Mouse (Mus musculus) neural tube, embryonic 14.5 days (tissue): ENCODE measurements at regions not wholly inside any gene's neighbourhood (a gene's known extent, or its start where the extent isn't known, plus 50 kb on each side); places are given as distances from the start of the nearest gene placed in this dataset.

Source experiments
- ATAC-seq: fragments of 200-750 bp; cut with Nextera tagmentation; 2 replicates; pipeline ENCODE4 v1.8.0; 2017; ENCODE audit warnings: low read depth, mild to moderate bottlenecking, moderate TSS enrichment, moderate library complexity
- H3K27ac ChIP-seq: fragments of 300-500 bp; sonication (generic); 2 replicates; pipeline ENCODE4 v1.5.1; 2014; ENCODE audit warnings: low read depth, mild to moderate bottlenecking, control low read depth, low read length, moderate library complexity, mixed read lengths
- H3K27me3 ChIP-seq: fragments of 300-500 bp; sonication (generic); 2 replicates; pipeline ENCODE4 v1.6.1; 2014; ENCODE audit warnings: low read length; ENCODE audit not compliant: control insufficient read depth, insufficient read depth
- H3K36me3 ChIP-seq: fragments of 300-500 bp; sonication (generic); 2 replicates; pipeline ENCODE4 v1.6.1; 2014; ENCODE audit warnings: low read length, mixed read lengths; ENCODE audit not compliant: control insufficient read depth, insufficient read depth
- H3K4me1 ChIP-seq: fragments of 300-500 bp; sonication (generic); 2 replicates; pipeline ENCODE4 v1.6.1; 2014; ENCODE audit warnings: low read length; ENCODE audit not compliant: control insufficient read depth, insufficient read depth
- H3K4me2 ChIP-seq: fragments of 300-500 bp; sonication (generic); 2 replicates; pipeline ENCODE4 v1.6.1; 2014; ENCODE audit warnings: mild to moderate bottlenecking, low read depth, low read length, control low read depth
- H3K4me3 ChIP-seq: fragments of 300-500 bp; sonication (generic); 2 replicates; pipeline ENCODE4 v1.5.1; 2014; ENCODE audit warnings: low read depth, low read length, control low read depth, mixed read lengths
- H3K9ac ChIP-seq: fragments of 300-500 bp; sonication (generic); replicated peaks from 2 replicates; pipeline ENCODE4 v1.6.1; 2014; ENCODE audit warnings: low read depth, mild to moderate bottlenecking, control low read depth, low read length, mixed read lengths
- H3K9me3 ChIP-seq: fragments of 300-500 bp; sonication (generic); 2 replicates; pipeline ENCODE4 v1.6.1; 2016; ENCODE audit warnings: low read length; ENCODE audit not compliant: control insufficient read depth
- WGBS: fragments of 180-500 bp; shearing (Covaris S2); extraction: QIAGEN DNeasy Blood & Tissue Kit; methylation state at CpG from one replicate; pipeline ENCODE4 v1.1.7; 2014; 5-methylcytosine and 5-hydroxymethylcytosine counted together

GRCm38 (mm10) chrX:99567367-99568164 is 96.5 kb upstream of the Pja1 start:
- Histone ChIP-seq H3K27me3 (no peaks in the 10 kb centered on the region), H3K9ac (no peak overlapping the region), H3K4me2 (peak overlapping the region; percentile 27; the same call in 1 of the 2 replicates), H3K4me1 (0 out of 2 replicates have a peak, but pooled peaks cover 2% of the 10 kb centered on the region), H3K4me3 (no peak overlapping the region), H3K36me3 (no peaks in the 10 kb centered on the region), H3K27ac (0 out of 2 replicates have a peak overlapping the region, but pooled peaks have one; percentile 22), H3K9me3 (no peaks in the 10 kb centered on the region)
- WGBS: 20% methylated on average over 28 of the region's 28 CpGs
- peak; percentile 80 for ATAC-seq

DNA sequence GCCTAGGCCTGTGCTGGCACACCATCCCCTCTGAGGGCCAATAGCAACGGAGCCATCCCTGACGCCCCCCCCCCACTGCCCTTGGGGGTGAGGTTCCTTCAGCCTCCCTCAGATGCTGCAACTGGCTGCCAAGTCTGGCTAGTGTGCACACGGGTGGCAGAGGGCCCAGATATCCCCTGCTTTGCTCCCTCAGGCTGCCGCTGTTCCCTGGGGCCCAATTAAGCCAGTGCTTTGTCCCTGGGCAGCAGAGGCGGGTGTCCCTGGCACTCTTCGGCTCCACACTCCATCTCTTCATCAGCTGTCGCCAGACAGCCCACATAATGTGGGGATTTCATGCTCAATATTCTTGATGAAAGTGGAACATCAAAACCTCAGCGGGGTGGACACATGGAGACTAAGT is 90.9 kb upstream of the Pja1 start:
- no peaks in the 10 kb centered on the region for H3K9me3 ChIP-seq
- no peak overlapping the region for H3K9ac ChIP-seq
- no peaks in the 10 kb centered on the region for H3K4me1 ChIP-seq
- H3K4me3 ChIP-seq: no peak overlapping the region
- no peaks in the 10 kb centered on the region for H3K36me3 ChIP-seq
- 36% methylated on average over 8 of the region's 8 CpGs for WGBS
- H3K4me2 ChIP-seq: no peak overlapping the region
- peaks cover 6% of the 10 kb centered on the region; the same call in 1 of the 2 replicates for H3K27me3 ChIP-seq
- H3K27ac ChIP-seq: no peak overlapping the region
- peak; percentile 33; the same call in 1 of the 2 replicates for ATAC-seq

DNA sequence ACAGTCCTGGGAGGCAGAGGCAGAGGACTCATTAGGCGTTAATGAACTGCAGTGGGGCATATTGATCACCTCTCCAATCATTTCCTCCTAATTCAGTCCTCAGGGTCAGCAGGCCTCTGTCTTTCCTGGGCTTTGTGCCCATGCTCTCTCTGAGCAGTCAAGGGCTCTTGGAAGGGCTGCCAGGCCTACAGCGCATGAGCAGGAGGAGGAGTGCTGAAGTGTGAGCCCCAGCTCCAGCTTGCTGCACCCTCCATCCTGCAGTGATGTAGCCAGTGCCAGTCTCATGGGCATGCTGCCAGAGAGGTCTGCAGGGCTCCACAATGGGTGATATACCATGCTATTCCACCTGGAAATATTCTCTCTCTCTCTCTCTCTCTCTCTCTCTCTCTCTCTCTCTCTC is 89.6 kb upstream of the Pja1 start:
- Histone ChIP-seq H3K4me1 (no peaks in the 10 kb centered on the region), H3K9me3 (no peaks in the 10 kb centered on the region), H3K36me3 (no peaks in the 10 kb centered on the region), H3K9ac (no peak overlapping the region), H3K27me3 (peaks cover 6% of the 10 kb centered on the region; the same call in 1 of the 2 replicates), H3K4me3 (no peak overlapping the region), H3K27ac (no peak overlapping the region), H3K4me2 (no peak overlapping the region)
- WGBS: 60% methylated on average over 2 of the region's 2 CpGs
- ATAC-seq: no peak

GRCm38 (mm10) chrX:99556876-99557354 is 85.8 kb upstream of the Pja1 start:
- Histone ChIP-seq H3K4me1 (no peaks in the 10 kb centered on the region), H3K4me3 (no peak overlapping the region), H3K9ac (no peak overlapping the region), H3K4me2 (no peak overlapping the region), H3K27ac (no peak overlapping the region), H3K9me3 (no peaks in the 10 kb centered on the region), H3K36me3 (no peaks in the 10 kb centered on the region), H3K27me3 (peaks cover 6% of the 10 kb centered on the region; the same call in 1 of the 2 replicates)
- 25% methylated on average over 8 of the region's 8 CpGs for WGBS
- ATAC-seq: no peak

DNA sequence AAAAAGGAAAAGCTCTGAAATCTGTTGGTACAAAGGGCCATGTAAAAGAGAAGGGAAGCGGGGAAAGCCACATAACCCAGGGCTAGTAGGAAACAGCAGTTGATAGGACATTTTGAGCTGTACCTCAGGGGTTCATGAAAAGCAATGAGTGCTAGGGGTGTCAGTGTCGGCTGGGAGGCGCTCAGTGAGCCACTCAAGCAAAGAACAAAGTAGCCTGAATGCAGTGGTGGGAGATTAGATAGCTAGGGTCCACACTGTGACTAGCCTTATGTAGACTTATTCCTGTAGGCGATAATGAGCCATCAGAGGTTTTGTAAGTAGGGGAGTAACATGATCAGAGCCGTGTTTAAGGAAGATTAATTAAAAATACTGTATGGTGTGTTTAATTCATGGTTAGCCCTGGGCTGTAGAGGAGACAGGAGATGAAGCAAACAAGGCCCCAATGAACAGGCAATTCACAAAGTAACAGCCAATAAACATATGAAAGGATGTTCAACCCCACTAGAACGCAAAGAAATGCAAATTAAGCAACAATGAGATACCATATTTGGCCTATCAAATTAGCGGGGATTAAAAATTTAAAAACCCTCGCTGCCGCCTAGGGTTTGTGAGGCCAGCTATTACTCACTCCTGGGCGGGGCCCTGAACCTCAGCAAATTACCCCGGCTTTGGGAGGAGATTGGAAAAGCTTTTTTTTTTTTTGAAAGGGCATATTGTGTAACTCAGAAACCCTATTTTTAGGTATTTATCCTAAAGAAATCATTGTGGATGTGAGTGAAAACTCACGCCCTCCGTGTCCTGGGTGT is 85.1 kb upstream of the Pja1 start:
- 0 out of 2 replicates have a peak, but pooled peaks have one; percentile 38 for ATAC-seq
- no peaks in the 10 kb centered on the region for H3K36me3 ChIP-seq
- no peak overlapping the region for H3K9ac ChIP-seq
- no peak overlapping the region for H3K27ac ChIP-seq
- H3K27me3 ChIP-seq: peaks cover 6% of the 10 kb centered on the region; the same call in 1 of the 2 replicates
- no peaks in the 10 kb centered on the region for H3K9me3 ChIP-seq
- no peak overlapping the region for H3K4me2 ChIP-seq
- H3K4me3 ChIP-seq: no peak overlapping the region
- no peaks in the 10 kb centered on the region for H3K4me1 ChIP-seq
- WGBS: 37% methylated on average over 13 of the region's 13 CpGs

DNA sequence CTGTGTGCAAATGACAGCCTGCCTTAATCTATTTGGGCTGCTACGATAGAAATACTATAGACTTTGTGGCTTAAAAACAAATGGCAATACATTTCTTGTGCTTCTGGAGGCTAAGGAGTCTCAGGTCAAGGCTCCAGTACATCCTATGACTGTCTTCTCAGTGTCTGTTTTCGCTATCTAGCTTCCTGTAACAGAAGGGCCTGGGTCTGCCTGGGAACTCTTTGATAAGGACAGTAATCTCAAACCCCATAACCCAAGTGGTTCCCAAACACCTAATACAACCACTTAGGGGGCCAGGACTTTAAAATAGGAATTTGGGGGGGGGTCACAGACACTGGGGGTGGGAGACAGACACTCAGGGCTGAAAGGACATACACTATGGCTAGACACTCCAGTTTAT is 81.7 kb upstream of the Pja1 start:
- no peaks in the 10 kb centered on the region for H3K27me3 ChIP-seq
- ATAC-seq: no peak

DNA sequence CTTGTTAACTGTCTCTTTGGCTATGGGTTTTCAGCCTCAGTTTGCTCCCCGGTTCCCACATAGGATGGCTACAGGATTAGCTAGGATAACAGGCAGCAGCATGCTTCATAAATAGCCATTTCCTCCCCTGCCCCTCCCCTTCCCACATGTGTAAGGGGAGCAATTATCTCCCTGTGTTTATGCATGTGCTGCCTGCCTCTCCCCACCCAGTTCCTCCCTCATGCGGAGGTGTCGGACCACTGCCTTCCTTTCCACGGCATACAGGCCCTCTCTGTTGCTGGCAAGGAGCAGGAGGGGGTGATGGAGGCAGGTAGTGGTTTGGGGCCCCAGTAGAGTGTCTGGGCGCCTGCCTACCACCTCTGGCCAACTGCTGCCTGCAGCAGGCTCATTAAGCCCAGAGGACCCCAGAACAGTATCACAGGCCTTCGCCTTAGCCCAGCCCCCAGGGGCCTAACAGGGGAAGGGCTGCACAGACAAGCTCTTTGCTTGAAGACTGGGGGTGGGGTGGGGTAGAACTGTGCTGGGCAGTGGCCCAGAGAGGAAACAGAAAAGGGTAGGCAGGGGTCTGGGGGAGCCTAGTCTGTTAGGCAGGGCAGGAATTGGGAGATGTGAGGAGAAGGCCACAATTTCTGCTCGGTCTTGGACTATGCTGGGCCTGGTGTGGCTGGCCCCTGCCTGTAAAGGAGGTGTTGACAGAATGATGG is 79.1 kb upstream of the Pja1 start:
- Histone ChIP-seq H3K4me3 (no peak overlapping the region), H3K9ac (no peak overlapping the region), H3K4me2 (no peak overlapping the region), H3K27ac (no peak overlapping the region), H3K4me1 (no peaks in the 10 kb centered on the region), H3K36me3 (no peaks in the 10 kb centered on the region), H3K9me3 (no peaks in the 10 kb centered on the region), H3K27me3 (no peaks in the 10 kb centered on the region)
- ATAC-seq: peak; percentile 59
- 47% methylated on average over 6 of the region's 7 CpGs for WGBS

More for the DNA sequence above, 81.7 kb upstream of the Pja1 start:
- Histone ChIP-seq H3K4me1 (no peaks in the 10 kb centered on the region), H3K4me2 (no peak overlapping the region), H3K9ac (no peak overlapping the region), H3K9me3 (no peaks in the 10 kb centered on the region), H3K4me3 (no peak overlapping the region), H3K36me3 (no peaks in the 10 kb centered on the region), H3K27ac (no peak overlapping the region)
- 79% methylated on average over 2 of the region's 2 CpGs for WGBS

GRCm38 (mm10) chrX:99548284-99549019 is 77.4 kb upstream of the Pja1 start:
- Histone ChIP-seq H3K36me3 (no peaks in the 10 kb centered on the region), H3K27ac (no peak overlapping the region), H3K4me3 (no peak overlapping the region), H3K4me1 (no peaks in the 10 kb centered on the region), H3K9ac (no peak overlapping the region), H3K9me3 (no peaks in the 10 kb centered on the region), H3K27me3 (no peaks in the 10 kb centered on the region), H3K4me2 (no peak overlapping the region)
- 42% methylated on average over 4 of the region's 4 CpGs for WGBS
- ATAC-seq: peak; percentile 22; the same call in 1 of the 2 replicates
